Mouse (Mus musculus) embryonic facial prominence, embryonic 13.5 days (tissue): ENCODE results near the gene Igf1. TPM values are rescaled to one million over a fixed set of nuclear protein-coding genes. Genes with fewer than 3 reads are reported as not detected.
A peak's percentile ranks its signal among the peaks of the same experiment; 100 is the strongest.

Source experiments
- ATAC-seq: fragments of 200-750 bp; cut with Nextera tagmentation; 2 replicates; pipeline ENCODE4 v1.8.0; 2017; ENCODE audit warnings: low read depth; ENCODE audit not compliant: insufficient number of reproducible peaks, insufficient read depth, low FRiP score, low TSS enrichment
- H3K27ac ChIP-seq: fragments of 300-500 bp; sonication (generic); 2 replicates; pipeline ENCODE4 v1.5.1; 2015; ENCODE audit warnings: moderate library complexity, mild to moderate bottlenecking, inconsistent platforms
- H3K27me3 ChIP-seq: fragments of 300-500 bp; sonication (generic); 2 replicates; pipeline ENCODE4 v1.6.1; 2015; ENCODE audit warnings: mild to moderate bottlenecking, inconsistent platforms
- H3K36me3 ChIP-seq: fragments of 300-500 bp; sonication (generic); 2 replicates; pipeline ENCODE4 v1.6.1; 2015; ENCODE audit warnings: mild to moderate bottlenecking, inconsistent platforms
- H3K4me1 ChIP-seq: fragments of 300-500 bp; sonication (generic); 2 replicates; pipeline ENCODE4 v1.6.1; 2015; ENCODE audit warnings: inconsistent platforms
- H3K4me2 ChIP-seq: fragments of 300-500 bp; sonication (generic); 2 replicates; pipeline ENCODE4 v1.6.1; 2015; ENCODE audit warnings: moderate library complexity, mild to moderate bottlenecking, inconsistent platforms
- H3K4me3 ChIP-seq: fragments of 300-500 bp; sonication (generic); 2 replicates; pipeline ENCODE4 v1.5.1; 2015; ENCODE audit warnings: mild to moderate bottlenecking, inconsistent platforms
- H3K9ac ChIP-seq: fragments of 300-500 bp; sonication (generic); 2 replicates; pipeline ENCODE4 v1.6.1; 2015; ENCODE audit warnings: mild to moderate bottlenecking, inconsistent platforms
- H3K9me3 ChIP-seq: fragments of 300-500 bp; sonication (generic); 2 replicates; pipeline ENCODE4 v1.6.1; 2016; ENCODE audit warnings: inconsistent platforms
- WGBS: fragments of 180-500 bp; shearing (Covaris S2); methylation state at CpG from one replicate; pipeline ENCODE4 v1.1.7; 2015; ENCODE audit warnings: mixed read lengths; 5-methylcytosine and 5-hydroxymethylcytosine counted together
- polyA plus RNA-seq: library from polyadenylated mRNA; unstranded; fragments of >200 nt; fragmentation: Nextera tagmentation; extraction: Ambion mirVana; gene quantifications from 2 replicates; pipeline ENCODE4 v1.2.1, GENCODE M21; 2015

Igf1 gene
- polyA plus RNA-seq, 1 experiment from 2014 or later: 74.3 TPM

DNA sequence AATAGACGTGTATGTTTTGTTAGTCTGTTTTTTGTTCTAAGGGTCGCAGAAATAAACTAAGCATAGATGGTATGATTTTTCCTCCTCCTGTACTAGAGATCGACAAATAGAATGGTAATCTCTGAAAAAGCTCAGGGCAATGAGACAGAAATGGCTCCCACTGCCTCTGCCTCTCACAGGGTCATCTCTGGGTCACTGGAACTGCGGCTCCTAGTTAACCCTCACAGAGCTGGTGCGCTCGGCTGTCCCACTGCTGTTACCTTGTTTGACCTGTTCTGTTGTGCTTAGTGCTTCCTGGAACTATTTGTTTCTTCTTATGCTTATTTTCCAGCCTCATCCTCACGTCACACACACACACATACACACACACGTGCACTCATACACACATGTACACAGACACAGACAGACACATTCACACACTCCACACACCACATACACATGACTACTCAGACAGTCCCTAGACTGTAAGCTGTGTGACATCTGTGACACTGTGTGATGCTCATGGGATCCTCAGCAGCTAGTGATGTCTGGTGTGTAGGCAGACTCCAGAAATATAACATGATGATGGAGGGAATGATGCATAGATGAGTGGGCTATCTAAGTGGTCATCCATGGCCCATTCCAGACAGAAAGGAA is 13.0 kb upstream of the Igf1 start:
- H3K4me1 ChIP-seq: 0 out of 2 replicates have a peak, but pooled peaks cover 4% of the 10 kb centered on the region
- no peak overlapping the region for H3K4me2 ChIP-seq
- no peak overlapping the region for H3K9ac ChIP-seq
- no peaks in the 10 kb centered on the region for H3K27me3 ChIP-seq
- H3K27ac ChIP-seq: no peak overlapping the region
- H3K4me3 ChIP-seq: no peak overlapping the region
- ATAC-seq: no peak
- no peaks in the 10 kb centered on the region for H3K36me3 ChIP-seq
- 38% methylated on average over 8 of the region's 8 CpGs for WGBS
- no peaks in the 10 kb centered on the region for H3K9me3 ChIP-seq

DNA sequence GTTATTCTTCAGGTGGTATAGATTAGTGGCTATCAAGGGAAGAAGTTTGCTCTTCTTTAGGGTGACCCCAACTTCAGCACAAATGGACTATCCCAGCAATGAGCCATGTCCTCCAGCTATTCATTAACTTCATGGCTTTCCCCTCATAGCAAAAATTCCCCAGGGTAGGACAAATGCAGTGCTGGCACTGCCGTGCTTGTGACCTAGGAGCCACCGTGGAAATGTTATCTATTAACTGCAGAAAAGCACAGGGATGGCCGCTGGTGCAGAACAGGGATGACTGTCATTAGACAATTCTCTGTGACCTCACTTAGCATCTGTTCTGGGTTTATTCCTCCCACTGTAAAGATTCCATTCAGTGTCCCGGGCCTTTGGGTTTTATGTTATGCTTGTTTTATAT is 10.2 kb upstream of the Igf1 start:
- no peak for ATAC-seq

DNA sequence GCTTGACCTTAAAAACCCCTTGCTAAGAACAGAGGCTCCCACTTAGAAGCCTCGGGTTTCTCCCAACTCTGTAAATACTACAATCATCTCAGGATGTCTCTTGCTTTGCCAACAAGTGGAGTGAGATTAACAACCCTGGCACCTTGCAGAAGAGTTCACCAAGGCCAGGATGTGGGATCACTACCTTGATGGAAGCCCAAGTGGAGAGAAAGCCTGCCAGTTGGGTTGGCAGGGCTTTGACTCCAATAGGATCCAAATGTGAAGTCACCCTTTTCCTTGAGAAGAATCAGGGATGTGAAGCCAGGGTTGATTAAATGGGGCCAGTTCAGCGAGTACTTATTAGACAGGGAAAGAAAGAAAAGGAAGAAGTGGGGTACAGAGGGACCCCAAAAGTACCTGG is 9.6 kb upstream of the Igf1 start:
- Histone ChIP-seq H3K4me2 (no peak overlapping the region), H3K9me3 (no peaks in the 10 kb centered on the region), H3K4me3 (no peak overlapping the region), H3K4me1 (0 out of 2 replicates have a peak, but pooled peaks cover 4% of the 10 kb centered on the region), H3K36me3 (no peaks in the 10 kb centered on the region), H3K9ac (no peak overlapping the region), H3K27me3 (no peaks in the 10 kb centered on the region), H3K27ac (no peak overlapping the region)
- ATAC-seq: no peak
- WGBS: 61% methylated on average over 2 of the region's 2 CpGs

More for the DNA sequence above, 10.2 kb upstream of the Igf1 start:
- WGBS: 26% methylated on average over 4 of the region's 4 CpGs
- H3K4me1 ChIP-seq: 0 out of 2 replicates have a peak, but pooled peaks cover 4% of the 10 kb centered on the region
- no peaks in the 10 kb centered on the region for H3K36me3 ChIP-seq
- no peak overlapping the region for H3K4me2 ChIP-seq
- H3K9me3 ChIP-seq: no peaks in the 10 kb centered on the region
- H3K9ac ChIP-seq: no peak overlapping the region
- no peak overlapping the region for H3K27ac ChIP-seq
- H3K4me3 ChIP-seq: no peak overlapping the region
- no peaks in the 10 kb centered on the region for H3K27me3 ChIP-seq

DNA sequence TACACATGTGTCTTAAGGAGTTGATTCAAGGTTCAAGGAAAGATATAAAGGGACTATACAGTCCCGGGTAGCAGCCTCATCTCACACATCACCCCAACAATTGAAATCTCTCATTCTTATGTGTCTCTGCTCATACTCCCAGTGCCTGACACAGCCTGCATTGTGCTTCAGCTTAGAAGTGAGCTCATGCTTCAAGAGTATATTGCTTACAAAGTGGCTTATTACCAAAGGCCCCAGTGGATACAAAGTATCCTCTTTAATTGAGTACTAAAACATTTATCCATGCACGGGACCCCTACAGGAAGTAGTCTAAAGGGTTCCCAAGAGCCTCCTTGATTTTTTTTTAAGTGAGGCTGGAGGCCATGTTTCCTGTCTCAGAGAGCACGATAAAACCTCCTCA is 6.6 kb upstream of the Igf1 start:
- Histone ChIP-seq H3K27me3 (peaks cover 6% of the 10 kb centered on the region; the same call in 1 of the 2 replicates), H3K9me3 (no peaks in the 10 kb centered on the region), H3K4me3 (no peak overlapping the region), H3K4me2 (no peak overlapping the region), H3K36me3 (no peaks in the 10 kb centered on the region), H3K4me1 (peaks cover 15% of the 10 kb centered on the region), H3K9ac (no peak overlapping the region), H3K27ac (no peak overlapping the region)
- 35% methylated on average over 3 of the region's 3 CpGs for WGBS
- ATAC-seq: no peak

DNA sequence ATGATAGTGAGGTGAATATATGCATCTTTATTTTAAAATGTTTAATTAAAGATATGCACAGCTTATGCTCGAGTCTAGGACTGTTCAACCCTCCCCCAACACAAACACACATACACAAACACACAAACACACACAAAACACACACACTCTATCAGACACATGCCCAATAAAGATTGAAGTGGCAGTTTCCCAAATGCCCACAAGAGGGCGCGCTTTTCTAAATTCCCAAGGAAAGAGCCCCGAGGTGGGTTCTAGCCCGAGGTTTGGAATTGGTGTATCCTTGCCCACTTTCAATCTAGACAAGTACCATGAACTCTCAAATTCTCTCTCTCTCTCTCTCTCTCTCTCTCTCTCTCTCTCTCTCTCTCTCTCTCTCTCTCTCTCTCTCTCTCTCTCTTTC is 3.7 kb upstream of the Igf1 start:
- no peak overlapping the region for H3K4me3 ChIP-seq
- no peak overlapping the region for H3K9ac ChIP-seq
- H3K27me3 ChIP-seq: peaks cover 8% of the 10 kb centered on the region; the same call in 1 of the 2 replicates
- ATAC-seq: no peak
- 4% methylated on average over 5 of the region's 5 CpGs for WGBS
- H3K4me1 ChIP-seq: peaks cover 41% of the 10 kb centered on the region
- no peak overlapping the region for H3K27ac ChIP-seq
- no peaks in the 10 kb centered on the region for H3K9me3 ChIP-seq
- H3K4me2 ChIP-seq: no peak overlapping the region
- no peaks in the 10 kb centered on the region for H3K36me3 ChIP-seq

DNA sequence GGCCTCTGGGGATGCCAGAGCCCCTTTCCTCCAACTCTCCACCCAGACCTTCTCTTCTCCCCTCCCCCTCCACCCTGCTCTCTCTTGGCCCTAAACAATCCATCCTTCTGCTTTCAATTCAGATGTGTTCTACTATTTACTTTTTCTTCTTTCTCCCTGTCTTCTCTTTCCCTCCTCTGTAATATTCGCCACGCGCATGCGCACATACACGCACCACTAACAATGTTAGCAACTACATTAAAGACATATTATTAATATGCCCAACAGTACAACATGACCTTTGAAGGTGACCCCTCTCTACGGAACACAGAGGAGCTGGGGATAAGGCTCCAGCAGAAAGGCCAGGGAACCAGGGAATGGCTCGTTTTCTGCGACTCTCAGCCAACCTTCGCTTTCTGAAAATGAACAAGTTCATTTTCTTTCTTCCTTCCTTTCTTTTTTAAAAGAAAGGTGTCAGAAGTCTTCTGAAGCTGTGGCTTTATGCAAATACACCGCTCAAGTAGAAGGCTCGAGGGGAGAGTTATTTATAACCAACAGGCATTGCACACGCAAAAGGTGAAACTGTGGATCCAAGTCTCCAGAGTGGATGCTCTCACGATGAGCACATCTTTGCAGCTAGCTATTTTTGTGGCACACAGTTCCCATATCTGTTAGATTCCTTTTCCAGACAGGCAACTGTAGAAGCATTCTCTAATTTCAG is 2.5 kb upstream of the Igf1 start:
- Histone ChIP-seq H3K4me2 (no peak overlapping the region), H3K9ac (no peak overlapping the region), H3K9me3 (no peaks in the 10 kb centered on the region), H3K27me3 (peaks cover 8% of the 10 kb centered on the region; the same call in 1 of the 2 replicates), H3K4me3 (no peak overlapping the region), H3K36me3 (no peaks in the 10 kb centered on the region), H3K4me1 (peaks cover 48% of the 10 kb centered on the region), H3K27ac (no peak overlapping the region)
- WGBS: 67% methylated on average over 13 of the region's 13 CpGs
- ATAC-seq: no peak

DNA sequence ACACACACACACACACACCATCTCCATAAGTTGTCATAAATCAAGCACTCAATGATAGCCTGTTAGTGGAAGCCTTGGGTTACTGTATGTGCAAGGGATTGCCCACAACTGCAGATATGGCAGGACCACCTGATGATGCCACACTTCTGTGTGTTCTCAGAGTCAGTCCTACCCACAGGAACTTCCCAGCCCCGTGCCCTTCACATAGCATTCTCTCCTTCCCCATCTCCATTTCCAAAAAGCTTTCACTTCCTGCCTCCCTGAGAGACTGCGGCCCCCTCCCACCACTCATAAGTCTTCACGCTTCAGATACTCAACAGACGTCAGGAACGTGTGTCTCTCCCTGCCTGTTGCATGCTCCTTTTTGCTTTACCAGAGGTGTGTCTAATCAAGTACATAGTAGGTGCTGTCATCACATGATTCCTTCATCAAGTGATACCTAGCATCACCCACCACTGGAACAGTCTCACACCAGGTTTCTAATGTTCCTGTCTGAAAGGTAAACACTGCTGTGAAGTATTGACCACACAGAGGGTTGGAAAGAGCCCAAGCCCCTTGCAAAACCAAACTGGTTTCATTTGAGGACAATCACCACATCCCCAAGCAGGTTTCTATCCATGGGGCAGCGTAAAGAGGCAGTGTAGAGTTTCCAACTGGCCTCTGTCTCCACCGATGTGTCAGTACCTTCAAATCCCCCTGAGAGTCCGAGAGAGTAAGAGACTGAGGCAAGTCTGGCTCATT is 680 bp upstream of the Igf1 start:
- Histone ChIP-seq H3K27me3 (peaks cover 8% of the 10 kb centered on the region; the same call in 1 of the 2 replicates), H3K36me3 (no peaks in the 10 kb centered on the region), H3K9me3 (no peaks in the 10 kb centered on the region; the same call in 1 of the 2 replicates), H3K4me3 (no peak overlapping the region), H3K4me1 (peaks cover 58% of the 10 kb centered on the region), H3K27ac (no peak overlapping the region), H3K9ac (no peak overlapping the region), H3K4me2 (peak overlapping the region; percentile 81; the same call in 1 of the 2 replicates)
- WGBS: 37% methylated on average over 8 of the region's 8 CpGs
- 0 out of 2 replicates have a peak, but pooled peaks have one; percentile 26 for ATAC-seq

DNA sequence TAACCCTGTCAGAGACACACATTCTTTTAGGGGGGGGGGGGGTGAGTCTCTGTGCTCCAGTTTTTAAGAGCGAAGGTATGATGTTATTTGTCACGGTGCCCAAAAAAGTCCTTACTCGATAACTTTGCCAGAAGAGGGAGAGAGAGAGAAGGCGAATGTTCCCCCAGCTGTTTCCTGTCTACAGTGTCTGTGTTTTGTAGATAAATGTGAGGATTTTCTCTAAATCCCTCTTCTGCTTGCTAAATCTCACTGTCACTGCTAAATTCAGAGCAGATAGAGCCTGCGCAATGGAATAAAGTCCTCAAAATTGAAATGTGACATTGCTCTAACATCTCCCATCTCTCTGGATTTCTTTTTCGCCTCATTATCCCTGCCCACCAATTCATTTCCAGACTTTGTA is 874 bp downstream of the Igf1 start:
- H3K4me3 ChIP-seq: peak overlapping the region; percentile 62
- H3K4me2 ChIP-seq: peak overlapping the region; percentile 81
- H3K9me3 ChIP-seq: no peaks in the 10 kb centered on the region; the same call in 1 of the 2 replicates
- peak overlapping the region; percentile 94 for H3K27ac ChIP-seq
- no peak for ATAC-seq
- H3K27me3 ChIP-seq: peaks cover 8% of the 10 kb centered on the region; the same call in 1 of the 2 replicates
- no peak overlapping the region; the same call in 1 of the 2 replicates for H3K9ac ChIP-seq
- H3K4me1 ChIP-seq: peaks cover 71% of the 10 kb centered on the region
- no peaks in the 10 kb centered on the region for H3K36me3 ChIP-seq
- WGBS: 5% methylated on average over 6 of the region's 6 CpGs

DNA sequence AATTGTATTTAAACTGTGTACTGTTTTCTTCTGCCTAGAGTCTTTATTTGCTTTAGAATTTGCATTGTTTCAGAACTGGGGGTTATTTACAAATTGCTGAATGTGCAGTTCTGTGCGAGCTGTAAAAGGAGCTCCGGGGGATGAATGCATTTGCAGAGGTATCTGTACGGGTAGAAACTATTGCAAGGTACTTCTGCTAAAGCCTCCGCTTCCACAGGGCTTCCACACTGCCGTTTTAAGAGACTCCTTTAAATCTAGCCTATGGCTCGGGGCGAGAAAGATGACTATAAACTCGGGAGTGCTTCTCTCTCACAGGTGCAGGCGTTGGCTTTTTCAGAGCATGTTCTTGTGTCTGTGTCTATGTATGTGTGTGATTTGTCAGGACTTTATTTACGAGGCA is 1.4 kb downstream of the Igf1 start:
- 2% methylated on average over 10 of the region's 10 CpGs for WGBS
- ATAC-seq: no peak
- no peaks in the 10 kb centered on the region; the same call in 1 of the 2 replicates for H3K9me3 ChIP-seq
- peaks cover 74% of the 10 kb centered on the region for H3K4me1 ChIP-seq
- H3K27ac ChIP-seq: peak overlapping the region; percentile 94
- H3K4me3 ChIP-seq: peak overlapping the region; percentile 62
- peak overlapping the region; percentile 82 for H3K9ac ChIP-seq
- no peaks in the 10 kb centered on the region for H3K36me3 ChIP-seq
- peak overlapping the region; percentile 81 for H3K4me2 ChIP-seq
- H3K27me3 ChIP-seq: peaks cover 8% of the 10 kb centered on the region; the same call in 1 of the 2 replicates

DNA sequence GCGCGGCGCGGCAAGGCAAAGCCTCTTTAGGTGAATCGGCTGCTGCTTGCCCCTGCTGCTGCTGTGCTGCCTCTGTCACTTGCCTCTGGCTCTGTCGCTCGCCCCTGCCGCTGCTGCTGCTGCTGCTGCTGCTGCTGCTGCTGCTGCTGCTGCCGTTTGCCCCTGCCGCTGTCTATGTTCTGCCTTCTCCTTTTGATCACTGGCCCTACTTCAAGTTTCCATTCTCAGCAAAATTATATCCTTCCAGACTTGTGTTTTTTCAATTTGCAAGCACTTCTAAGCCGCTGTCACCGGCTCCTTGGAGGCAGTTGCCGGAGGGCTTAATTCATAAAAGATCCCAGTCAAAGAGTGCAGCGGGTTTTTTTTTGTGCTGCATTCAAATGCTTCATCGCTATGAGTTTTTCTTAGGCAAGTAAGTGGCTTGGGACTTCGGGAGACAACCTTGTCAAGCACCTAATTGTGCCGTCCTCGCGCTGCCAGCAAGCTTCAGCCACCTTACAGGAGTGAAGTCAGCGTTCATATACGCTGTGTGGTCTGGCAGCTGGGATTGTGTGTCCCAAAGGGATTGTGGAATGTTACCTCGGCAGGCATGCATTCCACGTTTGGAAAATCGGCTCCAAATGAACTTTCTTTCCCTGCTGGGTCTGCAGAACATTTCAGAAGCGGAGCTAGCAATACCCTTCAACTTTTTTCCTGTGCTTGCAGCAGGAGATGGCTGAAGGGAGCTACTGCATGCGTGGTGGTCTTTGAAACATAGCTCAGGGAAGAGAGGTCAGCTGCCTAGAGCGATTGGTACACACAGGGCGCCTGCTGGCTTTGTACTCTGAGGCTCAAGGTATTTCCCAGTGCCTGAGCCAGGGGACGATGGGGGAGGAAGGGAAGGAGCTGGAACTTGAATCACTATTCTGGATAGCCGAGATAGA is 2.4 kb downstream of the Igf1 start:
- Histone ChIP-seq H3K4me2 (peak overlapping the region; percentile 81), H3K27ac (peak overlapping the region; percentile 94), H3K4me3 (peak overlapping the region; percentile 62), H3K27me3 (peaks cover 8% of the 10 kb centered on the region; the same call in 1 of the 2 replicates), H3K4me1 (peaks cover 72% of the 10 kb centered on the region), H3K9me3 (no peaks in the 10 kb centered on the region; the same call in 1 of the 2 replicates), H3K36me3 (no peaks in the 10 kb centered on the region), H3K9ac (peak overlapping the region; percentile 82)
- peak; percentile 58; the same call in 1 of the 2 replicates for ATAC-seq
- under 1% methylated on average over 30 of the region's 30 CpGs for WGBS
